Mouse (Mus musculus): Measurements from ENCODE around the gene Mepce.
"Not testable (repeated sequence)": the region's sequence is repeated elsewhere in the genome, so short reads cannot be mapped to it uniquely, and the experiment has no call there.

The Mepce gene

DNA sequence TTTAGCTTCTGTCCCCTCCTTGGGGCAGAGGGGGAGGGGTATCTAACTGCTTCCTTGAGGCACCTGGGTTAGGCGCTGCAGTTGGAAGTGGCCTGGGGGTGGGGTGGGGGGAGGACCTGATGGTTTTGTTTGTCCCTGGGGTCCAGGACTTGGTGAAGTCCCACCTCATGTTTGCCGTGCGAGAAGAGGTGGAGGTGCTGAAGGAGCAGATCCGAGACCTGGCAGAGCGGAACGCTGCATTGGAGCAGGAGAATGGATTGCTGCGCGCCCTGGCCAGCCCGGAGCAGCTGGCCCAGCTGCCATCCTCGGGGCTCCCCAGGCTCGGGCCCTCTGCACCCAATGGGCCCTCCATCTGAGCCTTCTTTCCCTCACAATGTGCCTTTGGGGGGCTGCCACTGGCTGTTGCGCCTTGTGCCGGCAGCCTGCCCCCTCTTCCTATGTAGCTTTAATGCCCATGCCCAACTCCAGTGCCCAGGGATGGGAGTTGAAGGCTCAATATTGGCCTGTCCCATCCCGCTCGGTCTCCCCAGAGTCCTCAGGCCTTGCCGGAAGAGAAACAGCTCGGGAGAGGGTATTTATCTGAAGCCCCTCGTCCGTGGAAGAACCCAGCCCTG, 28.4 kb downstream of the Mepce start:
- DNase-seq (ENCODE audit: low spot score in 2 of 2): no peak

DNA sequence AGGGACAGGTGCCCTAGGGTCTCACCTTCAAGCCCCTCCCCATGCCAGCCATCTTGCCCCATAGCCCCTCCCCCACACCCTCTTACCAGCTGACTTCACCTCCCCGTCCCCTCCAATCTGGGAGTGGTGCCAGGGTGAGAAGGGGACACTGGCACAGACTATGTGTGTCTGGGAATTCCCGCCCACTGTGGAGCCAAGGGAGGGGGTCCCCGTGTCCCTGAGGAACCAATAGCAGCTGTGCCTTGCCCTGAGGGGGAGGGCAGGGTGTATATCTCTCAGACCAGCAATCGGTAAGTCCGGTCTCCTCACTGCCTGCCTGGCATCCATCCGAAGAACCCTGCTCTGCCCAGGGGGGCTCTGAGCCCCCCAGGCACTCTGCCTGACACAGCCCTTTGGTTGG, 29.6 kb downstream of the Mepce start:
- DNase-seq (ENCODE audit: low spot score in 2 of 2): no peak

DNA sequence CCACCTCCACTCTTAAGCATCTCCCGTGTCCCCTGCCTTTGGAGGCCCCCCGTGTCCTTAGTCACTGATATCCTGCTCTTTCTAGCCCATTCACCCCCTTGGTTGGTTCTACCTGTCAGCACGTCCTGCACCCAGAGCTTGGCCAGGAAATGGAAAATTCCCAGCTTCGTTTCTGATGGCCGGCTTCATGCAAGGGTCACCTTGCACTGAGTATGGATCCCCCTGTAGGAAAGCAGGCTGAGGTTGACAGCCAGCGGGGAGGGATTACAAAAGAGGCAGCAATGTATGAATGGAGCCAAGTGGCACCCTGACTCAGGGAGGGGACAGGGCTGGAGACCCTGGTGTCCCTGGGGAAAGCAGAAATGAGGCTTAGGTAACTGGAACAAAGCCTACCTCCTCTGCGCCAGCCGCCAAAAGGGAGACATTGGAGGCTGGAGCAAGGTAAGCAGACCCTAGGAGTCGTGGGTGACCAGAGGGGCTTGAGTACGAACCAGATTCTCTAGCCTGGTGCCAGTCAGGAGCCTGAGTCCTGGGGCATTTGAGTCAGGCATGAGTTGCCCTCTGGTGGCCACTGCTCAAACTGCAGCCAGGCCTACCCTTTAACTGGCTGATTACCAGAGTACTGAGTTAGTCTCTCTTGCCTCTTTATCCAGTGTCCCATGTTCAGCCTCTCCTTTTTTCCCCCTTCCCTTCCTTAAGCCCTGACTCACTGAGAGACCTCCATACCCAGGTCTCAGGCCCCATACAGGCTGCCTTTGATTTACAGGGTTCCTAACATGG, 30.4 kb downstream of the Mepce start:
- DNase-seq (ENCODE audit: low spot score in 2 of 2): peak; percentile 74 to 89

DNA sequence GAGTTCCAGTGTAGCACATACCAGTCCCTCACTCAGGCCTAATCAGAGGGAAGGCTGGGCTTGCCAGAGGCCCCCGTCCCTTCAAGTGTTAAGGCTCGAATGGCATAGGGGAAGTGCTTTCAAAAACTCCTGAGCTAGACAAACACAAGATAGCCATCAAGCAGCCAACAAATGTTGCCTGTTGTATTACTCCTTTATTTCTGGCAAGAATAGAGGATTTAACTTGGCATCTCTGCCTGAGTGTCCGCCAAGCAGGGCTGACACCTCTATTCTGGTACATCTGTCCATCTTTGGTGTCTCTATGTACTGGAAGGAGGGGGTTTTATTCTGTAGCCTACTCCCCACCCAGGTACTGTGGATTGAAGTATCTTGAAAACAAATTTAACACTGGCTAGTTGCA, 31.3 kb downstream of the Mepce start:
- no peak for DNase-seq (ENCODE audit: low spot score in 2 of 2)

DNA sequence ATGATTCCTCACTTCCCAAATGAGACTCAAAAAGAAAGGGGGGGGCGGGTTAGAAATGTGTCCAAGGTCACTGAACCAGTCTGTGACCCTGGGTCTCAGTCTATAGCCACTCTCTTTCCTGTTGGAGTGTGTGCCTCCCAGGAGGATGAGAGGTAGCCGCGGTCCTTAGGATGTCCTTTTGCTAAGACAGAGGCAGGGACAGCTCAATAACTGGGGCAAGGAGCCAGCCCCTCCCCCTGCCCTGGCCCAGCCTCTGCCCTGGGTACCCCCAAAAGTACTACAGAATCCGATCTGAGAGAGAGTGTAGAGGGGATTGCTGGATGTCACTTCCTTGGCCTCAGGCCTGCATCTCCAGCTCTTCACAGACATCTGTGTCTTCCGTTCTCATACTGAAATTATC, 32.0 kb downstream of the Mepce start:
- no peak for DNase-seq (ENCODE audit: low spot score in 2 of 2)

DNA sequence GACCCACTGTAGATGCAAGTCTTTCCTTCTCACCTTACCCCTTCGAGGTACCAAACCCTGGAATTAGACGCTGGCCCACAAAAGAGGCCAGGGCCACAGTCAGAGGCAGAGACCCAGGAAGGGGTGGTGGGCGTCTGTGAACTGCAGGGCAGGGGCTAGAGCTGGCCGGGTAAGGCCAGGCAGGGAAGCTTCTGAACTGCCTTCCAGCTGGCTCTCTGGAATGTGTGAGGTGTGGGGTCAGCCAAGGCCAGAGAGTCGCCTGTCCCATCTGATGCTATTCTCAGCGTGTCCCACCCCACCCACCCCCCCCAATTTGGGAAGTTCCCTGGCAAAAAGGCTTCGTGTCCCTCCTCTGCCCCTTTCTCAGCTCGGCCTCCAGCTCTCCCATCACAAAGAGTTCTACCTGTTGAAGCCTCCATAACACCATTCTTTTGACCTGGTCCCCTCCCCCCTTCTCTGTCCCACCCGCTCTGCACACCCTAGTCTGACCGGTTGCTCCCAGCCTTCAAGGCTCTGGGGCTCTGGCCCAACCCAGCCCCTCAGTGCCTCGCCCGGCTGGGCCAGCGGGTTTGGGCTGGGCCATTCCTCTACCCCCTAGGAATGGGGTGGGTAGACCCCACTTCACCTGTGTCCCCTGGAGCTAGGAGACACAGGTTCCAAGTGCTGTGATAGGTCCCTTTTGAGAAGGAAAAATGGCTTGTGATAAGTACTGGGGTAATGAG, 34.2 kb downstream of the Mepce start:
- no peak for DNase-seq (ENCODE audit: low spot score in 2 of 2)

DNA sequence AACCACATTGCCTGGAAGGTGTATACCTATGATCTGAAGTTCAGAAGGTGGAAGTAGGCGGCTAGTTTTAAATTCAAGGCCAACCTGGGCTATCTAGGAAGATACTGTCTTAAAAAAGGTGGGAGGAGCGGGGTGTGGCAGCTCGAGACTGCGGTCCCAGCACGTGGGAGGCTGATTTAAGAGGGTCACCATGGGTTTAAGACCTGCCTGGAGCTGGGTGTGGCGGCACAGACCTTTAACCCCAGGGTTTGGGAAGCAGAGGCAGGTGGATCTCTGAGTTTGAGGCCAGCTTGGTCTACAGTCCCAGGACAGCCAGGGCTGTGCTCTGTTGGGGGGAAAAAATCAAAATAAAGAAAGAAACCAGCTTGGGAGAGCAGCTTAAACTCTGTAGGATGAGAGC, 35.5 kb downstream of the Mepce start:
- no peak for DNase-seq (ENCODE audit: low spot score in 2 of 2)

DNA sequence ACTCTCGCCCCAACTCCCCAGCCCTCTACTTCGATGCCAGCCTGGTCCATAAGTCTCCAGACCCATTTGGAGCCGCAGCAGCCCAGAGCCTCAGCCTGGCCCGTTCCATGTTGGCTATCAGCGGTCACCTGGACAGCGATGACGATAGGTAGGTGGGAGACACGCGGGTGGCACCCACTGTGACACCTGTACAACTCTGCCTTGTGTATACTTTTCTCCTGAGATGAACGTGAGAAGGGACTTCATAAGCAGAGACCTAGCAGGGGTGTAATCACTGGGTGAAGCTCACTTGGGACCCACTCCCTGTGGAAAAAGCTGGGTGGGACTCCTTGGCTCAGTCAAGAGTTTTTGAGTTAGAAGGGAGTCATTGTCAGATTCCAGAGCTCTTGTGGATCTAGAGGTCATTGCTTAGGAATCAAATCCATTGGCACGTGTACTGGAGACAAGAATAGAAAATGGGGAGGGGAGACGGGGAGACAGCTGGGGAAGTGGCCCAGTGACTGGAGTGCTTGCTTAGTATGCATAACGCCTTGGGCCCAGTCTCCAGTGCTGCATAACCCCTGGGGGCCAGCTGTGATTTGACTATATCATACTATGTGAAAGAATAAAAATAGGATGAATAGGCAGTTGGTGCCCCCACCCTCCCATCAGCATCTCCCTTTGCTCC, 36.1 kb downstream of the Mepce start:
- DNase-seq (ENCODE audit: low spot score in 2 of 2): no peak

DNA sequence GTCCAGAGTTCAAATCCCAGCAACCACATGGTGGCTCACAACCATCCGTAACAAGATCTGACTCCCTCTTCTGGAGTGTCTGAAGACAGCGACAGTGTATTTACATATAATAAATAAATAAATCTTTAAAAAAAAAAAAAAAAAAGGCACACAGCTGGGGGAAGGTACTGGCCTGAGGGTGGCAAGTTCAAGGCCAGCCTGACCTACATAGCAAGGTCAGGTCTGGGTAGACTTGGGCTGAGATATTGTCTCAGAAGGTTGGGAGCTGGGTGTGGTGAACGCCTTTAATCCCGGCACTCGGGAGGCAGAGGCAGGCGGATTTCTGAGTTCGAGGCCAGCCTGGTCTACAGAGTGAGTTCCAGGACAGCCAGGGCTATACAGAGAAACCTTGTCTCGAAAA, 37.2 kb downstream of the Mepce start:
- DNase-seq (ENCODE audit: low spot score in 2 of 2): not testable (repeated sequence)

DNA sequence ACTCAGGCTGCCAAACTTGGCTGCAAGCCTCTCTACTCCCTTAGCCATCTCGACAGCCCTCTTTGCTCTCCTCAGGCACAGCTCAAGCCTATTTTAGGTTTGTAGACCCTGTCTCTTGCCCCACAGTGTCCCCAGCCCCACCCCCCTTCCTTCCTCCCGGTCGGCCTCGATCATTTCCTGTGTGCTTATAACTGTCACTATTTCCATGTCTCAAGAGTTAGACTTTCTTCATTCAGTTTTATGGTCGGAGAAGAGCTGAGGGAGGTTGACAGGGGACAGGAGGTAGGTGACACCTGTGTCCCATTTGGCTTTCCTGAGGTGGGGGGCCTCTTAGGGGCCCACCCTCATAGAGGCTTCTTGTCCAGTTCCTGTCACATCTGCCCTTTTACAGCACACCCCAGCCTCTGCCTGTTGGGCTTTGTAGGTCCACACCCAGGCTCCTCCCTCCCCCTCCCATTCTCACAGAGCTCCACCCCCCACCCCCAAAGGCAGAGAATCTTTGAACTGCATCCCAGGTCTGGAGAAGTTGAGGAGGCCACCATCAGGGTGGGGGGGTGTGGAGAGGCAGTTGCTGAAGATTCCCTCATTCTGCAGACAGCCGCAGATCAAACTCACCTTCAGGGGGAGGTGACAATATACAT, 38.1 kb downstream of the Mepce start:
- peak; percentile 61 to 74 for DNase-seq (ENCODE audit: low spot score in 2 of 2)

DNA sequence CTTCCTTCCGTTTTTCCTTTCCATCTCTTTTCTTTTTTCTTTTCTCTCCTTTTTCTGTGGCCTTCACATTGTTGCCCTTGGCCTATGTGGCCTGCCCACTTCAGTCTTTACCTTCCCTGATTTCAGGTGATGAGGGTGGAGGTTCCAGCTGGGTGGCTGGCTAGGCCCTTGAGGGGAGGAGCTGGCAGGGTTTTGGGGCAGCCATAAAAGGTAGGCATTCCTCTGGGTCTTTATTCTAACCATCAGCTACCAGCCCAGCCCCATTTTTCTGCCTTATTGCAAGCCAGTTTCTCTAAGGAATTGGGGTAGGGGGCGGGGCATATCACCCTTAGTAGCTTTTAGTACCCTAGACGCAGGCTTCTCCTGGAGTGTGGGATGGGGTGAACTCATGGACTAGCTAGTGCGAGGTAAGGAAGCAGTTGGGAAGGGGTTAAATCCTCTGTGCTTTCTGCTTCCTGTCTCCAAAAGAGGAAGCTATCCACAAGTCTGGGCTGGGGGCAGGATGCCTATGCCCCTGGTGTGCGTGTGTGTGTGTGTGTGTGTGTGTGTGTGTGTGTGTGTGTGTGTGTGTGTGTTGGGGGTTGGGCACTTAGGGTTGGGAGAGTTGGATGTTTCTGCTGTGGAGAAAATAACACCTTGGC, 39.2 kb downstream of the Mepce start:
- DNase-seq (ENCODE audit: low spot score in 2 of 2): peak in 1 of 2 experiments; percentile 52

DNA sequence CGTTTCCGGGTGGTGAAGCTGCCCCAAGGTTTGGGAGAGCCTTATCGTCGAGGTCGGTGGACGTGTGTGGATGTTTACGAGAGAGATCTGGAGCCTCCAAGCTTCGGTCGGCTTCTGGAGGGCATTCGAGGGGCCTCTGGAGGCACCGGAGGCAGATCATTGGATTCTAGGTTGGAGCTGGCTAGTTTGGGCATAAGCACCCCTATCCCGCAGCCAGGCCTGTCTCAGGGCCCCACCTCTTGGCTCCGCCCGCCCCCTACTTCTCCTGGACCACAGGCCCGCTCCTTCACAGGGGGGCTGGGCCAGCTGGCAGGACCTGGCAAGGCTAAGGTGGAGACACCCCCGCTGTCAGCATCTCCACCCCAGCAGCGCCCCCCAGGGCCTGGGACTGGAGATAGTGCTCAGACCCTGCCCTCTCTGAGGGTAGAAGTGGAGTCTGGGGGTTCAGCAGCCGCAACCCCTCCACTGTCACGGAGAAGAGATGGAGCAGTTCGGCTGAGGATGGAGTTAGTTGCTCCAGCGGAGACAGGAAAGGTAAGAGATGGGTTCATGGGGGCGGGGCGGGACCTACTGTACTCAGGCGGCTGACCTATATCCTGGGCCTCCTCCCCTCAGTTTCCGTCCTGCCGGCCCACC, 40.0 kb downstream of the Mepce start:
- peak; percentile 78 to 81 for DNase-seq (ENCODE audit: low spot score in 2 of 2)

DNA sequence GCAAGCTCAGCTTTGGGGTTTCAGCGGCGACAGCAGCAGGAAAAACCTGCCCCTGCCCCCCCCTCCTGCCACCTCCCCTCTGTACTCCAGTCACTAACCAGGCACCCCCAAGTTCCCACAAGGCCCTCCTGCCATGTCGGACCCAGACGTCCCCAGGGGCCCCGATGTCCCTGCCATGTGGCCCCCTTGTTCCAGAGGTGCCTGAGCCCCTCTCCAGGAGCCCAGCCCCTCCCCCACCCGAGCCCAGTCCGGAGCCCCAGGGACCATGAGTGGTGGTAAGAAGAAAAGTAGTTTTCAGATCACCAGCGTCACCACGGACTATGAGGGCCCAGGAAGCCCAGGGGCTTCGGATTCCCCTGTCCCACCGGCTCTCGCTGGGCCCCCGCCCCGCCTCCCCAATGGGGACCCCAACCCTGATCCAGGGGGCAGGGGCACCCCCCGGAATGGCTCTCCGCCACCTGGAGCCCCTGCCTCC, 40.6 kb downstream of the Mepce start:
- peak; percentile 59 to 60 for DNase-seq (ENCODE audit: low spot score in 2 of 2)

DNA sequence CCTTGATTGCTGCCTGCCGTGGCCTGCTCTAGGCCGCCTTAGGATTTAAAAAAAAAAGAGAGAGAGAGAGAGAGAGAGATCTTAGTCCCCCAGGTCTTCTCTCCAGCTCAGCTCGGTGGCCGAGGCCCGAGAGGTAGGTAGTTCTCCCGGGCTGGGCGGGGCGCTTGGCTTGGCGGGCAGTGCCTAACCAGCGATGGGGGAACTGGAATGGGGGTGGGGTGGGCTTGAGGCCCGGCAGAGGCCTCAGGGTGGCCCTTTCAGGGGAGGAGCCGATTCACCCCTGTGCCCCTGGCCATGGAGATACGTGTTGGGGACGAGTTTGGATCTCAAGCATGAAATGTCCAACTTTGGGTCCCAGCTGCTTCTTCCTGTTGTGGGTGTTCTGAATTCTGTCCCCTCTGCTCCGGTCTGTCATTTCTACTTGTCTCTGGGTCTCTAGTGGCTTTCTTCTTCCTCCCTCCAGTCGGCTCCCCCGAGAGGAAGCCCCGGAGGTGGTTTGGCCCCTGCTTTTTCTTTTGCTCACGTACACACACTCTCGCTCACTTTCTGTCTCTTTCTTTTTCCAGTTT, 41.1 kb downstream of the Mepce start:
- DNase-seq (ENCODE audit: low spot score in 2 of 2): peak; percentile 62 to 63

DNA sequence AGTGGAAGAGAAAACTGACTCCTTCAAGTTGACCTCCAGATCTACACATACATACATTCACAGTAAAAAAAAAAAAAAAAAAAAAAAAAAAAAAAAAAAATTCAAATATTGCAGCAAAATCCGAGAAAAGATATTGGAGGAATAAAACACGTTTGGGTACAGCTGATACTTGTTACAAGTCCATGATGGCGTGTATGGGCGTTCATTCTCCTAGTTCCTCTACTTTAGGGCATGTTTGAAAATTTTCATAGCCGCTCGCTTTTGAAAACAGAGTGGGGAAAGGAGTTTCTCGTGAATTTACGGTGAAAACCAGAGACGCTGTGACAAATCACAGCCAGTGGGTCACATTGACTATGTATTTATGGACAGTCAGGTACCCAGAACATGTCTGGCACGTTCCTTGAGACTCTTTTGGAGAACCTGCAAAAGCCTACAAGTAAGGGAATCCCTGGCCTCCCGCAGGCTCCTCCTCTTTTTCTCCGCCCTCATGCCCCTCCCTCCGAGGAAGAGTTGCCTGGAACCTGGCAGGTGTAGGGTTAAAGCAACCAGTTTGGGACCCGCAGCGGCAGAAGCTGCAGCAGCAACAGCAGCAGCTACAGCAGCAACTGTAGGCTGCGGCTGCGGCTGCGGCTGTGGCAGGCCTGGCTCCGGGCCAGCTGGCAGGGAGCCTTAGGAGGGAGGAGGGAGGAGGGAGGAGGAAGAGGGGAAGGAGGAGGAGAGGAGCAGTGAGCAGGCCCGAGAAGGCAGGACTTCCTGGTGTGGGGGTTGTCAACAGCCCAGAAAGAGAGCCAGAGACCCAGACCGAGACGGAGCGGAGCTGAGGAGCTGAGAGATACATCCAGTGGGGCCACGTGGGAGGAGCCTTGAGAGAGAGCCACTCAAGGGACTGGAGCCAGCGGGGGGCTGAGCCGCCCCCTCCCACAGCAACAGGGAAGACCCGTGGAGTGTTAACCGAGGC, 42.0 kb downstream of the Mepce start, which contains the start of gene Tsc22d4:
Gene Tsc22d4, plus strand, starts transcription at position 517 of the 958 bp plus-strand sequence.
- peak; percentile 92 to 96 for DNase-seq (ENCODE audit: low spot score in 2 of 2)

DNA sequence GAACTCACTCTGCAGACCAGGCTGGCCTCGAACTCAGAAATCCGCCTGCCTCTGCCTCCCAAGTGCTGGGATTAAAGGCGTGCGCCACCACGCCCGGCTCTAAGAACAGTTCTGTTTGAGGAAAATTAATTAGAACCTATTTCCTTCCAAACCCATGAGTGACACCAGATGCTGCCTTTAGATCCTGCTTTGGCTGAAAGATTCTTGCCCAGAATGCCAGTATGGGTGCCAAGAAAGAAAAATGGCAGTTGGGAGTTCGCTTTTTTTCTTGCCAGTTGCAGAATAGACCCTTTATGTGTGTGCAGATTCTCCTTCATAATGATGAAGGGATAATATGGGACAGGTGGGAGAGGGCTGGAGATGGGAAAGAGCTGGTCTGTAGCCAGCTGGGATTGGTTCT, 43.3 kb downstream of the Mepce start:
- DNase-seq (ENCODE audit: low spot score in 2 of 2): no peak

DNA sequence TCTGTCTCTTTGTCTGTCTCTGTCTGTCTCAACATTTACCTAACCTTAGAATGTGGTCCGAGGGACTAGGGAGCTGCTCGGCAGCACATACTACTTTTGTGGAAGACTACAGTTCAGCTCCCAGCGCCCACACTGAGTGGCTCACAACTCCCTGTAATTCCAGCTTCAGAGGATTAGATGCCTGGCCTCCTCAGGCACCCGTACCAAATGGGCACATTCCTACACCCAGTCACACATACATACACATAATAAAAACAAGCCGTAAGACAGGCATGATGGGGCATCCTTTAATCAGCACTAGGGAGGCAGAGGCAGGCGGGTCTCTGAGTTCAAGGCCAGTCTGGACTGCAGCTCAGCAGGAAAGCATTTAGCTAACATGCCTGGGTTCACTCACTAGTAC, 44.6 kb downstream of the Mepce start:
- DNase-seq (ENCODE audit: low spot score in 2 of 2): no peak

DNA sequence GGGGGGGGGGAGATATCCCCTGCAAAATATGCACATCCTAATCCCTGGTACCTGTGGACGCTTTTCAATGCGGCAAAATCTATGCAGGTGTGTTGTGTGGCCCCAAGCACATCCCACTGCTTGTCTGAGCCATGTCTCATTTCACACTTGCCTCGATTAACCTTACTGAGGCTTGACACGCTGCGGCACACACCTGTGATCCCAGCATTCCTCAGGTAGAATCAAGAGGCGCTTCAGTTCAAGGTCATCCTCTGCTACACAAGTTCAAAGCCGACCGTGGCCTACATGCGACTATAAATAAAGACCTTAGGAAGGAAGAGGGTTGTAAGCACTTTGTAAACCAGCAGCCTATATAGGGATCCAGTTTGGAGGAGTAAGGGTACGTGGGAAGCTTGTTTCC, 45.4 kb downstream of the Mepce start:
- no peak for DNase-seq (ENCODE audit: low spot score in 2 of 2)

Measured in thymus, postnatal 10 days (tissue).